Mouse (Mus musculus) T-helper 2 cell (primary cell): ENCODE results near the gene Zfp541.

Experiments
- in situ Hi-C: fragments of 300-600 bp; cut with MboI, MseI; formaldehyde crosslinking; loops from one replicate; pipeline ENCODE4 v1.15.1; 2025; ENCODE audit warnings: high pct_unique_total_duplicates

Gene Zfp541

DNA sequence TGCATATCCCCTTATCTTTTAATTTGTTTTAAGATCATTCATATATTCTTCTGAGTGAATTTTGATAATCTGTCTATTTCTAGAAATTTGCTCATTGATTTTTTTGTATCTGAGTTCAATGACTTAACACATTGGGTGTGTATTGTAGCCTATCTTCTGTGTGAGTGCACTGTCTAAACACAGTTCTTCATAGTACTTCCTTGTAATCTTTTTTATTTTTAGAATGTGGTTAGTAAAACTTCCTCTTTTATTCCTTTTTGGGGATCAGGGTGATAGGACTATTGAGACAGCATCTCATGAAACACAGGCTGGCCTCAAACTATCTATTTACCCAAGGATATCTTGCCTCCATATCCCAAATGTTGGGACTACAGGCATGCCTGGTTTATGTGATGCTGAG is 9.2 kb downstream of the Zfp541 start:
- in situ Hi-C loops = no loop called here

DNA sequence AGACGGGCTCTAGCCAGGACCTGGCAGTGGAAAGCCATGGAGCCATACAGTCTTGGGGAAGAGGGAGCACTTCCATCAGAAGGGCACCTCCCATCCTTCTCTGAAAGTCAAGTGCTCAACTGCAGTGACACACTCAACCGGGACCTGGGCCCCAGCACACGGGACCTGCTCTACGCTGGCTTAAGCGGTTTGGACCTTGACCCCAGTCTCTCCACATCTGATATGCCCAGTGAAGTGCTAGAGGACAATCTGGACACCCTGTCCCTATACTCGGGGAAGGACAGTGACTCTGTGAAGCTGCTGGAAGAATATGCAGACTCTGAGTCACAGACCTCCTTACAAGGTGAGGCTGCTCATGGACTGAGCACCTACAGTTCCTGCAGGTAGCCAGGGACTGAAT is 10.3 kb downstream of the Zfp541 start:
- in situ Hi-C loops = no loop called here

DNA sequence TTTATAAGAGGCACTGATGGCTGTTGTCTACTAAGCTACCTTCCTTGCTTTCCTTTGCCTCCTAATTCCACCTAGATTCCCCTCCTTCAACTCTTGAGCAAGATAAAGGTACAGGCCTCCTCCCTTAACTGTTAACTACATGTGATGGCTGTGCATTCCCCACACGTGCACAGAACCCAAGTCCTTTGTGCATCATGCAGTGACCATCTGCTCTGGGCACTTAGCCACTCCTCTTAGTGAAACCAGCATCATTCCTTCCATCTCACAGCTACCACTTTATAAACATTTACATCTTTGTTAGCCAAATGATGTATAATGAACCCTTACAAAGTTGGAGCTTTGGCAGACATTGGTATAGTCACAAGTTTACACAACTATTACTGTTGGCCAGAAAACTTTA is 18.3 kb downstream of the Zfp541 start:
- in situ Hi-C loops = loop anchor here (5.0 kb wide), 1 partner anchor 67 kb away; no protein-coding TSS in a partner anchor

DNA sequence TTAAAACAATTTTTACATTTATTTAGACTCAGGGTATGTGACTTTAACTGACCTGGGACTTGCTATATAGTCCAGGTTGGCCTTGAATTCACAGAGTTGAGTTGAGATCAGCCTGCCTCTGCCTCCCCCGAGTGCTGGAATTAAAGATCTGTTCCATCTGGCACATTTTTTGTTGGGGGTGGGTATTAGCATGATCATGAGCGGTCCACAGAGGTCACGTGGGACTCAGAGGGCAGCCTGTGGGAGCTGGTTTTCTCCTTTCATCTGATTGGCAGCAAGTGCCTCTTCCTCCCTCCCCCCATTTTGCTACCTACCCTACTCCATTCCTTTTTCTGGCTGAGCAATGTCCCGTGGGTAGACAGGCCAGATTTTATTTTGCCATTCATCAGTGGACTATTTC is 19.0 kb downstream of the Zfp541 start:
- in situ Hi-C loops = loop anchor here (5.0 kb wide), 1 partner anchor 67 kb away; no protein-coding TSS in a partner anchor

DNA sequence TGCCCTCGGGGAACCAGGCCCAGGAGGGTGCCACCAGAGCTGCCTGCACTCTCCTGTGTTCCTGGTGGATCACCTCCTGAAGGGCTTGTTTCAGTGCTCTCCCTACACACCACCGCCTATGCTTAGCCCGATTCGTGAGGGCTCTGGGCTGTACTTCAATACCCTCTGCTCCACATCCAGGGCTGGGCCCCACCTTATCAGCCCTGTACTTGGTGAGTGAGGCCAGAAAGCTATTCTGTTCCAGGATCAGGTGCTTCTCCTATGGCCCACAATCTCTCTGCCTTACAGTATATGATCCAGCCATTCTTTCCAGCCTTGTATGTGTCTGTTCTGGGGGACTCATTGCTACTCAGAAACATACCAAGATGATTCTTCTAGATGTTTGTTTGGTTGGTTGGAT is 21.7 kb downstream of the Zfp541 start:
- in situ Hi-C loops = loop anchor here (5.0 kb wide), 1 partner anchor 64 kb away; no protein-coding TSS in a partner anchor

DNA sequence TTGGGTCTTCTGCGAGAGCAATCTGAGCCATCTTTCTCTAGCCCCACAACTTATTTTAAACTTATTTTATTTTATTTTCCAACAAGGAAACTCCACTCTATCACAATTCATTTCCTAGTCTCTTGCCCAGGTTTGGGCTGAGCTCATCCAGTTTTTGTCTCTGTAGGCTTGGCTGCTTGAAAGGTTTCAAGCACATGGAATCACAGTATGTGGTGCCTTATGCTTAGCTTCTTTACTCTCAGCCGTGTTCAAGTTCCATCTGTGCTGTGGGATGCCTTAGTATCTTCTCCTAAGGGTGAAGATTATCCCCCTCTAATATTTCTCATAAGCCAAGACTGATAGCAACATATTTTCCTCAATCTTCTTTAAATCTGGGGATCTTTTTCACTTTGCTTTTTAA is 26.0 kb downstream of the Zfp541 start:
- in situ Hi-C loops = no loop called here

DNA sequence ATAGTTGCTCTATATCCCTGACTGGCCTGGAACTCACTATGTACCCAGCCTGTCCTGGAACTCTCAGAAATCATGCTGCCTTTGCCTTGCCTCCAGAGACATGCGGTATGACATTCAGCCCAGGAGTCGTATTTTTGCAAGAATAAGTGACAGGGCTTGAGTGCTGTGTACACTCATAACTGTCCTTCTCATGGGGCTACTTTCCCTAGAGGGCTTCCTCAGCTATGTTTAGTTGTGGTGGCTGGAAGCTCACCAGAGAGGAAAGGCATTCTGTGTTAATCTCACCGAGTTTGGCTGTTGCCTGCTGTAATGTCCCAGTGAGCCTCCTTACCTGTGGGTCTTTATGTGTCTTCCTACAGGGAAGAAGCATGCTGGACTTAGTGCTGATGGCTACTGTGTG is 33.0 kb downstream of the Zfp541 start:
- in situ Hi-C loops = no loop called here

DNA sequence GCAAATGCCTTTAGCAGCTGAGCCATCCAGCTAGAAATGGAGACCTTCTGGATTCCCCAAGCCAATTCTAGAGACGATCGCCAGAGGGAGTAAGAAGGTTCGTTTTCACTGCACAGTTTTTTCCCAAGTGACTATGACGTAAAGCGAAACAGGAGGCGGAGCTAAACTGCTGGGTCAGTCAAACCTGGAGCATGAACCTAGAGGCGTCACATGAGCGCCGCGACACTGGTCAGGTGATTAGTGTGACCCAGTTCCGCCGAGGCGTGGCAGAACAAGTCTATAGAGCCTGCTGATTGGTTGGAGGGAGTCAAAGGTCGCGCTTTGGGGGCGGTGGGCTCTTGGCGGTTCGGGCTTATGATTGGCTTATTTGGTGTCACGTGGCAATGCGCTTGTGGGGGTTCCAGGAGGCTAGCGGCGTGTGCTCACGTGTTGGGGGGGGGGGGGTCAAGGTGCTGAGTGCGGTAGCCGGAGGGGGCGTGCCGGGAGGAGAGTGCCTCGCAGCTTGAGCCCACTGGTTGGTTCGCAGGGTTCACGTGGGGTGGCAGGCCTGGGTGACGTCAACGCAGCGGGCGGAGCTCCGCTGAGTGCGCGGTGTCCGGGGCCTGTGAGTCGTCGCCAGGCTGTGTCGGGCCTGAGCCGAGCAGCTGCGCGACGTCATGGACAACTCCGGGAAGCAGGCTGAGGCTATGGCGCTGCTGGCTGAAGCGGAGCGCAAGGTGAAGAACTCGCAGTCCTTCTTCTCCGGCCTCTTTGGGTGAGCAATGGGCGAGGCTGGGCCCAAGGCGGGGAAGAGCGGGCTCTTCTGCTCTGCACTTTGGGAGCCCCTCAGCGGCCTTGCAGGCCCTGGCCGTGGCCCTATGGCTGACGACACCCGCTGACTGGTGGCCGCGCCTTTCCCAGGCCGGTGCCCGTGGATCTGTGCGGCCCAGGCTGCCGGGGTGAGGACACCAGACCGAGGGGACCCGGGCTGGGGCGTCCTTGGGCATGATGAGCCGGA is 36.7 kb downstream of the Zfp541 start, which contains the start of gene Napa:
Napa (plus strand) TSS at position 438 of the 997 bp plus-strand sequence.
- in situ Hi-C loops = no loop called here

DNA sequence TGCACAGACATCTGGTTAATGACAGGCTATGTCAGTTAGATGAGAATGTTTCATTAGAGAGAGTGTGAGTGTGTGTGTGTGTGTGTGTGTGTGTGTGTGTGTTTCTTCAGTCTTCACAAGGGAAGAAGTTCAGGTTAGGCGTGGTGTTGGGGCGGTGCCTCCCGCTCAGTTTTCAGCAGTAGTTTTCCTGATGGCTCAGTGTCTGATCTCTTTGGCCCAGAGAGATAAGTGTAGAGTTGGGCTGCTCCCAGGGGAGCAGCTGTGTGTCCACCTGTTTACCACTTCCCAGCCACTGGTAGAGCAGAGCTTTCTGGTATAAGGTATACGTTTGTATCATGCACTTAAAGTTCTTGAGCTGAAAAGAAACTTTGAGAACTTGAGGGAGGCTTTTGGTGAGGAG is 38.3 kb downstream of the Zfp541 start:
- in situ Hi-C loops = no loop called here

DNA sequence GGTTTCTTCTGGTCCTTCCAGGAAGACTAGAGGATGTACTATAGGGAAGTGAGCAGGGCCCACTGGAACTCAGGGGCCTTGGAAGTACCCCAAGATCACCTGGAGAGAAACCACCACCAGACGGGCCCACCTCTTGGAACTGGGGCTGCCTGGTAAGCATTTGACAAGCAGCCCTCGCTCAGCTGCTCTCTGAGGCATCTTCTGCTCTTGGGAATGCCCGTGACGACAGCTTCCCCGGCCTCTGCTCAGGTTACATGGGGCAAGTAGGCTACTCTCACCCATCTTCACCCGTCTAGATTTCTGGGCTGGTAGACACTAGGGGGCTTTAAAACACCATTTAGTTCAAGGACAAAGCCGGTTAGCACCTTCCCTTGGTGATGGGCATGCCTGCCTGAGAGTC is 39.5 kb downstream of the Zfp541 start:
- in situ Hi-C loops = no loop called here

DNA sequence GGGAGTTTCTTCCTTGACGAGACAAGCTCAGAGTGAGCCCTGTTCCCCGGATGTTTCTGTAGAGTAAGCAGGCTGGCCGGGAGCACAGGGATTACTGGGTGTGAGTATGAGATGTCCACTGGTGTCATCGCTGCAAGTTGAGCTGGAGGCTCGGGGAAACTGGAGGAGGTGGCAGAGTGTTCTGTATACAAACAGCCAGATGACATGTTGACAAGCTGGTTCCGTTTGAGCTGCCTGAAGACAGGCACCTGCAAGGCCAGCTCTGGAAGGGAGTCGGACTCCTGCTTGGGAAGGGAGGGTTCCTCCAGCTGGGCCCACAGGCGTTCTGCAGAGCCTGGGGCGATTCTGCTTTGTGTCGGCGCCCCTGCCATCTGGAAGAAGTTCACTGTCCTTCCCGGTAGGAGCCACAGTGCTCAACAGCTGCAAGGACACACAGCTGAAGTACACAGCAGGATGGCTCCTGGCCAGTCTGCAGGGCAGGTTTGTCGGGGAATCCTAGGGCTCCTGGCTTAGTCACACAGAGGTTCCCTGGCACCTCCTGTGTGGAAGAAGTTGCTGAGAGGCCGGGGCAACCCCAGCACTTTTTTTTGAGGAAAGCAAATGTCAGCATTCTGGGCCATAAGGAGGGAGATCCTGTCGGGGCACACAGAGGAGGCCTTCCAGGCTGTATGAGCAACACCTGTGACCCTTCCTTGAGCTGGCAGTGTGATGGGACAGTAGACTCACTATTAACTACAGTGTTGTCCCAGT is 40.3 kb downstream of the Zfp541 start:
- in situ Hi-C loops = no loop called here

DNA sequence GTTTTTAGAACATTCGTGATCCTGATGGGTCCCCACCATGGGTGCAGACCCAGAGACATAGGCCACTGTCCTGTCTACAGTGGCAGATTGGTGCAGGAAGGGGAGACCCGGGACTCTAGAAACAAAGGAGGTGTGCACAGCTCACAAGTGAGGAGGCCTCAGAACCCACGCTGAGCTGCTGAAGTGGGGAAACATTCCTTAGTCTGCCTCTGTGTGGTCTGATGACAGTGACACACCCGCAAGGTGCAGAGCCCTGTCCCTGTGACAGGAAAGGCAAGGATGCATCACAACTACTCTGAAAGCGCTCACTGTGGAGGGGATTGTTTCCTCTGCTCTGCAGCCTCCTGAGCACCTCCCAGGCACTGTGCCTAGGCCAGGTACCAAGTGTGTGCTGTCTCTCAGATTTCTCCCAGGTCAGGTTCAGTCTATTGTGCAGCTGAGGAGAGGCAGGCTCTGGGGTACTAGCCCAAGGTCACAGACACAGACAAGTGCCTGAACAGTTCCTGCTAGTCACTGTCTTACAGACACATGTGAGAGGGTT is 41.1 kb downstream of the Zfp541 start:
- in situ Hi-C loops = no loop called here

DNA sequence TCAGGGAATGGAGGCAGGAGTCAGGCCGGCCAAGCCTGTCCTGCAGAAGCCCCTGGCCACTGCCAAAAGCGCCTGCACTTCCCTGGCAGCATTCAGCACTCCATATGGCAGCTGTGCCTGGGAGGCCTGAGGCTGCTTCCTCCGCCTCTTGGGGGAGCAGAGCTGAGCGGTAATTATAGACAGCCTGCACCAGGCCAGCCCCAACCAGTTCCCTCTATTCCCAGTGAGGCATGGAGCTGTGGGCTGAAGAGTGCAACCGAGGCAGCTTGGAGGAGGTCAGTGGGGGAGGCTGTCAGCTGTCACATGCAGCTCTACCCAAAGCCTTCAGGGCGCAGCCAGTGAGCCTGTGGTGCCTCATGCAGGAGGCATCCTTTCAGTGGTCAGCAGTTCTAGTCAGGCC is 42.1 kb downstream of the Zfp541 start:
- in situ Hi-C loops = no loop called here

DNA sequence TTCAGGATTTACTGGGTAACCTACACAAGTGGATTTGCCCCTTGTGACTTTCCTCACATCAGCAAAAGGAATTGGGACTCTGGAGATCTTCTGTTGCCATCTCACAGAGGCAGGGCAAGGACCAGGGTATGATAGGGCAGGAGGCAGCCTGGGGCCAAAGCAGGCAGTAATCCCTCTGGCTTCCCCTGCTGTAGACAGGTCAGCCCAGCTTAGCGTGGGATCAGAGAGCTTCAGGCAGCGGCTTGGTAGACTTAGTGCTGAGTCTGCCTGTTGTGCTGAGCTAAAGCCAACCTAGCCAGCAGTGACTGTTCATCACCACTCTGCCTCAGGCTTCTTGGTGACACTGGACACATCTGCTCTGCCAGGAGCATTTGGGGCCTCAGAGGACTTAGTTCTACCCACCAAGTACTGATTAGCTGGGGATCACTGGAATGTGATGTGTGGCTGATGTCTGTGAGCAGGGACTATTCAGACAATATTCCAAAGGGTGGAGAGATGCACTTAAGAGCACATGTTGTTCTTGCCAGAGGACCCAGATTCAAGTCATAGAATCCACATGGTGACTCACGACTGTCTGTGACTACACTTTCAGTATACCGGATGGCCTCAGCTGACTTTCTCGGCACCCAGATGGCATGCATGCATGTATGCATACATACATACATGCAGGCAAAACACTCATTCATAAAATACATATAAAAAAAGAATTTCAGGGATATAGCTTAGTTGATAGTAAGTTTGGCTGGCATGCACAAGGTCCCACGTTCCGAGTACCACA is 43.2 kb downstream of the Zfp541 start:
- in situ Hi-C loops = no loop called here

DNA sequence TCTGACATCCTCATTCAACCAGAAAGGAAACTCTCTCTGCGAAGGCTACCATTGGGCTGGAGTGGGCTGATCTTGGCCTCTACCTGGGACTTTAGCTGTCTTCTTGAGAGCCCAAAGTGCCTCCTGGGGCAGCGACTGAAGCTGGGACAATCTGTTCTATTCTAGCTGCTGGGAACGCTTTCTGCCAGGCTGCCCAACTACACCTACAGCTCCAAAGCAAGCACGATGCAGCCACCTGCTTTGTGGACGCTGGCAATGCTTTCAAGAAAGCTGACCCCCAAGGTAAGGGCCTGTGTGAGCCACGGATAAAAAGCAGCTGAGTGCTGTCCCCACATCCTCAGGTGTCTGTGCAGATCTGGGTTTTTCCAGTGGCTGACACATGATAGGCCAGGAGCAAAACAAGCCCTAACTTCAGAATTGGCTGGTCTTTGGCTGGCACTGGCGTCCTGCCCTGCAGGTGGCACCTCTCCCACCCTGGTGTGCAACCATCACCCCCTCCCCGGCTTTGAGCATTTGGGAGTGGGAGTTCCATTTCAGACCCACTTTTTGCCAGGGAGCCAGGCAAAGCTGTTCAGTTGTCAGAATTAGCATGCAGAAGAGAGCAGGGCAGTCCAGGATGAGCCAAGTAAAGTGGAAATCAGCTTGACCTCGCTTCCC is 47.4 kb downstream of the Zfp541 start:
- in situ Hi-C loops = no loop called here

DNA sequence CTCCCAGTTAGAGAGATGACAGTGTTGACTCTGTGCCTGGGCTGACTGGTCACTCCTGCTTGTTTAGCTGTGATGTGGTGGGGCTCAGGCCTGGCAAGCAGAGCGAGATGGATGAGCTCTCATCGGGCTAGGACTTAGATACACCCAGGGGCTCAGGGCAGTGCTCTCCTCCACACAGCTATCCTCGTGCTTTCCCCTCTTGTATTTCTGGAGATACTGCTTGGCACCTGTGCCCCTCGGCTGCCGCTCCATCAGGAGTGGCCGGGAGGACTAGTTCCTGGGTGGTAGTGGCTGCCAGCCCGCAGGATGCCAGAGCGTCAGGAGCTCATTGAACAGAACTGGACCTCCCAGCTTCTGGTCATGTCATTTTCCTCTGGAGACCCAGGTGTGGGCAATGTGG is 48.5 kb downstream of the Zfp541 start:
- in situ Hi-C loops = no loop called here

DNA sequence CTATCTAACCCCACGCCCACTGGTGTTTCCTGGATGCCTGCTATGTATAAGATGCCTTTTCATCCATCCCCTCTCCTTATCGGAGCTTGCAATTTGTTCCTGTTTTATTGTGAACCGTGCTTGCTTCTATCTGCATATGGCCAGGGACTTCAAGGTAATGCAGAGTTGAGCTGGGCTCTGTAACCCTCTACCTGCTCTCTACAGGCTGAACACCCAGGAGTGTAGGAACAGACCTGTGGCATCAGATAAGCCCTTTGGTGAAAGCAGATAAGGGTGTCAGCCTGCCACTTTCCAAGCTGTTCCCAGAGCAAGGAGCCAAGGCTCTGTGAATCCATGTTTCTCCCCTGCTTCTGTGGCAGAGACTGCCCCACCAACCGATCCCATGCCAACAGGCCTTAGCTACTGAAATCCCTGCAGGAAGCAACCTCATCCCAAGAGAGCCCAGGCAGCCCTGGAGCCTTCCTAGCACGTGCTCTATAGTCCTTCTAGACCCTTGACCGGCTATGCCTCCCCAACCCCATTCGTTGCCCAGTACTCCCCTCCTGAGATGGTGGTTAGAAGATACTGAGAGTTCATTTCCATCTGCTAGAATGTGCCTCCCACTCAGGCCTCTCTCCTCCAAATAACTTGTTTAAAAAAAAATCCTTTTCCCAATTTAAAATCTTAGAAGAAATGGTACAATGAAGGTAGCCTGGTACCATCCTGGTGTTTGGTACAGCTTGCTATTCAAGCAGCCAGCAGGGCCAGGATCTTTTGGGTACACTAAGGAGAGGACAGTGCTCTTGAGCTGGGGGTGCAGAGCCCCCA is 49.9 kb downstream of the Zfp541 start:
- in situ Hi-C loops = no loop called here

DNA sequence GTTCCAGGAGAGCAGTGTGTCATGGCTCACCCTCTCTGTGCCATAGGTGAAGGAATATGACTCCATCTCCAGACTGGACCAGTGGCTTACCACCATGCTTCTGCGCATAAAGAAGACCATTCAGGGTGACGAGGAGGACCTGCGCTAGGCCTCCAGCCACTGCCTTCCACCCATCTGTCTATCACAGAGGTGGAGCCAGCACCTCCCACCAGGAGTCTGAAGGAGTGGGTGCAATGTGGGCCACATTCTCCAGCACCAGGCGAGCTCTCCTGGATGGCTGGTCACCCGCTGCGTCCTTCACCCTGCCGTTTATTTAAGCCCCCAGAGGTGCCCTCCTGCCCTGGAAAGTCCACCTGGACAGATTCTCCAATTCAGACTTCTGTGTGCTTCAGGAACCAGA is 54.8 kb downstream of the Zfp541 start:
- in situ Hi-C loops = no loop called here

DNA sequence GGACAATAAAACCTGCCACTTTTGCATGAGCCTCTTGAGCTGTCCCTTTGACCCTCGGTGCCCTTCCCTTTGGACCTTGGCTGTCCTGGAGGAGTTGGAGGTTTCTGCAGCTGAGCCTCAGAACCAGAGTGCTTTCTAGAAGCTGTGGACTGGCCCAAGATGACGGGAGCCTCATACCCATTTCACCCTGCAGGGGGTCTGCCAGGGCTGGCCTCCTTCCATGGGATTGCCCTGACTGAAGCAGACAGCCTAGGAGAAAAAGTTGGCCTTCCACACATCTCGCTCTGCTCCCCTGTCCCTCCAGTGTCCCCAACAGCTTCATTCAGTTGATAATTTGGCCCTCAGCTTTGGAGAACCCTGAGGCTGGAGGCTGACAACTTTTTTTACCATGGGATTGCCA is 55.5 kb downstream of the Zfp541 start:
- in situ Hi-C loops = no loop called here
